Mouse (Mus musculus) liver, embryonic 16.5 days (tissue): ENCODE data around the gene Cerkl. TPM values are rescaled to one million over a fixed set of nuclear protein-coding genes. Genes with fewer than 3 reads are reported as not detected.
A peak's percentile ranks its signal among the peaks of the same experiment; 100 is the strongest.

ENCODE experiments used
- ATAC-seq: fragments of 200-750 bp; cut with Nextera tagmentation; 2 replicates; pipeline ENCODE4 v1.8.0; 2017; ENCODE audit warnings: low read depth, mild to moderate bottlenecking, moderate number of reproducible peaks, moderate library complexity
- H3K27ac ChIP-seq: fragments of 300-500 bp; sonication (generic); 2 replicates; pipeline ENCODE4 v1.5.1; 2014; ENCODE audit warnings: mild to moderate bottlenecking, low read length
- H3K27me3 ChIP-seq: fragments of 300-500 bp; sonication (generic); 2 replicates; pipeline ENCODE4 v1.6.1; 2014; ENCODE audit warnings: low read depth, low read length, mixed read lengths; ENCODE audit not compliant: control insufficient read depth, insufficient read depth
- H3K36me3 ChIP-seq: fragments of 300-500 bp; sonication (generic); 2 replicates; pipeline ENCODE4 v1.6.1; 2014; ENCODE audit warnings: mild to moderate bottlenecking; ENCODE audit not compliant: control insufficient read depth, insufficient read depth
- H3K4me1 ChIP-seq: fragments of 300-500 bp; sonication (generic); 2 replicates; pipeline ENCODE4 v1.6.1; 2014; ENCODE audit warnings: low read depth, low read length, mixed read lengths; ENCODE audit not compliant: control insufficient read depth
- H3K4me2 ChIP-seq: fragments of 300-500 bp; sonication (generic); 2 replicates; pipeline ENCODE4 v1.6.1; 2014; ENCODE audit warnings: low read depth, low read length, mixed read lengths
- H3K4me3 ChIP-seq: fragments of 300-500 bp; sonication (generic); 2 replicates; pipeline ENCODE4 v1.5.1; 2014; ENCODE audit warnings: low read depth, mild to moderate bottlenecking, low read length
- H3K9ac ChIP-seq: fragments of 300-500 bp; sonication (generic); 2 replicates; pipeline ENCODE4 v1.6.1; 2014; ENCODE audit warnings: low read depth, low read length
- H3K9me3 ChIP-seq: fragments of 300-500 bp; sonication (generic); replicated peaks from 2 replicates; pipeline ENCODE4 v1.6.1; 2016; ENCODE audit warnings: low read length; ENCODE audit not compliant: control insufficient read depth
- WGBS: fragments of 180-500 bp; shearing (Covaris S2); extraction: QIAGEN DNeasy Blood & Tissue Kit; methylation state at CpG from one replicate; pipeline ENCODE4 v1.1.7; 2014; ENCODE audit not compliant: insufficient replicate concordance; 5-methylcytosine and 5-hydroxymethylcytosine counted together
- polyA plus RNA-seq: library from polyadenylated mRNA; unstranded; fragments of >200 nt; fragmentation: Nextera tagmentation; extraction: Ambion mirVana; gene quantifications from 2 replicates; pipeline ENCODE4 v1.2.1, GENCODE M21; 2015

The Cerkl gene
- 5.0 and 5.7 TPM in 2 replicates for polyA plus RNA-seq

DNA sequence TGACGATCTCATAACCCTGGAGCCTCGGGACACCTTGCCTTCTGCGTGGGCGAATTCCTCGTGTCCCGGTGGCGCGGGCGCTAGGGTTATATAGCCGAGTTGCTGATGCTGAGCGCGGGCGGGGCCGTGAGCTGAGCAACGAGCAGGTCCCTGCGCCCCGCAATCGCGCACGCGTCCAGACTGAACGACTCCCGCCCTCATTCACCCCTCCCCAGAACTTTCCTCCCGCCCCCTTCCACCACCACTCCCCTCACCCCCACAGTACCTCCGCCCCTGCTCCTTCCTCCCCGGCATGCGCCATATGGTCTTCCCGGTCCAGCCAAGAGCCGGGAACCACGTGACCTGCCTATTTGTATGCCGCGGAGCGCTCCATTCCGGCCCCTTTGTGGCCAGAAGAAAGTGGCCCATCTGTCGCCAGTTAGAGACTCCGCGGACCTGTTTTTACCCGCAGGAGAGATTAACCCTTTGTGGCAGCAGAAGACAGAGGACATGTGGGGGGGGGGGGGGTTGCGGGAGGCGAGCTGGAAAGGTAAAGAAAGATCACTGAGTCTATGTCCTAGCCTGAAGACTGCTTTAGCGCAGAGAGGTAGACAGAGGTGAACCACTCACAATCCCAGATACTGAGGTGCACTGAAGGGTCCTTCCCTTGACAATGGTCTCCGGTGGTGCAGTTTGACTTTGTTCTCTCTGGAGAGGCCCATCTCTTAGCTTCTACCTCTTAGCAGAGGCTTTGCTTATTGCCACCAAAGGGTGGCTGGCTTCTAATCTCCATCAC is at the start of gene Cerkl, which contains the start of gene Neurod1:
Cerkl (minus strand) TSS at position 211 of the 775 bp plus-strand sequence.
Neurod1 (minus strand) TSS at position 177 of the 775 bp plus-strand sequence.
- no peak within 1 kb of the TSS for H3K9ac ChIP-seq
- H3K27ac ChIP-seq = no peak within 1 kb of the TSS
- H3K27me3 ChIP-seq = peaks cover 68% of the 10 kb centered on the region
- no peak within 1 kb of the TSS for H3K4me3 ChIP-seq
- H3K4me2 ChIP-seq = peak within 1 kb of the TSS; percentile 33
- under 1% methylated on average over 42 of the region's 42 CpGs for WGBS
- no peaks in the 10 kb centered on the region for H3K9me3 ChIP-seq
- no peaks in the 10 kb centered on the region for H3K4me1 ChIP-seq
- H3K36me3 ChIP-seq = no peaks in the 10 kb centered on the region
- no peak for ATAC-seq

GRCm38 (mm10) chr2:79498990-79499755 is 42.6 kb upstream of the Cerkl start:
- no peak for ATAC-seq
- H3K27ac ChIP-seq = no peak overlapping the region

DNA sequence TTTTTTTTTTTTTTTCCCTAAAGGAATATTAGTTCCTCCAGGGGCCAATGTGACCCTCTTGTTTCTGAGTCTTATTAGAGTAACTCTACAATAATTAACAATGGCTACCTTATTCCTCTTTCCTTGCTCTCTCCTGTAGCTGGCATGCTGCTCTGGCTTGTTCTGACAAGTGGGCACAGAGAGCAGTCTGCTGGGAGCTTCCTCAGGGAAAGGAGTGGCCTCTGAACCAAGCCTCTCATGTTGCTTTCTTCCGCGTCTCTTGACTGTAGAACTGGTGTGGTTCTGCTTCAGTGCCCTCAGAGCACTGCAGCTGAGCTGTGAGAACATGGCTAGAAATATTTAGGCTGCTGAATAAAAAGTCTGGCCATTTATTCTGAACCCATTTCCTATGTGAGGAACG is 28.5 kb upstream of the Cerkl start:
- Histone ChIP-seq H3K9ac (no peak overlapping the region), H3K36me3 (no peaks in the 10 kb centered on the region), H3K4me2 (no peak overlapping the region), H3K9me3 (no peaks in the 10 kb centered on the region), H3K27me3 (no peaks in the 10 kb centered on the region), H3K4me1 (no peaks in the 10 kb centered on the region), H3K27ac (no peak overlapping the region), H3K4me3 (no peak overlapping the region)
- ATAC-seq = no peak
- WGBS = 60% methylated on average over 3 of the region's 3 CpGs

More at GRCm38 (mm10) chr2:79498990-79499755, 42.6 kb upstream of the Cerkl start:
- H3K9ac ChIP-seq = no peak overlapping the region
- H3K4me1 ChIP-seq = no peaks in the 10 kb centered on the region
- no peaks in the 10 kb centered on the region for H3K36me3 ChIP-seq
- no peak overlapping the region for H3K4me3 ChIP-seq
- H3K27me3 ChIP-seq = no peaks in the 10 kb centered on the region
- H3K9me3 ChIP-seq = no peaks in the 10 kb centered on the region
- H3K4me2 ChIP-seq = no peak overlapping the region
- 20% methylated on average over 10 of the region's 10 CpGs for WGBS

DNA sequence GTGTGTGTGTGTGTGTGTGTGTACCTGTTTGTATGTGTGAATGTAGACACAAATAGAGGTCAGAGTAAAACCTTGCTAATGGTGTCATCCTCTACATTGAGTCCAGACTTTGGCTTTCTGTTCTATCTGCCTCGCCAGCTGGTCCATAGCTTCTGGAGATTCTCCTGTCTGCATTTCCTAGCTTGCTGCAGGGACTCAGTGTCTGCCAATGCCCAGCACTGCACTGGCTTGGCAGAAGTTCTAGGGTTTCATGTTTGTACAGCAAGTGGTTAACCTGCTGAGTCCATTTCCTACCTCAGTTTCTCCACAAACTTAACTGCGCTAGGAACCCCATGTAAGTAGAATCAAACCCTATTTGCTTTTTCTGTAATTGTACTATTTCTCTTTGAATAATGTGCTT is 25.9 kb upstream of the Cerkl start:
- H3K4me2 ChIP-seq = no peak overlapping the region
- WGBS = 66% methylated on average over 2 of the region's 2 CpGs
- no peaks in the 10 kb centered on the region for H3K4me1 ChIP-seq
- no peak overlapping the region for H3K4me3 ChIP-seq
- ATAC-seq = no peak
- no peaks in the 10 kb centered on the region for H3K9me3 ChIP-seq
- no peak overlapping the region for H3K9ac ChIP-seq
- no peak overlapping the region for H3K27ac ChIP-seq
- H3K36me3 ChIP-seq = no peaks in the 10 kb centered on the region
- no peaks in the 10 kb centered on the region for H3K27me3 ChIP-seq

- WGBS = 59% methylated on average over 4 of the region's 4 CpGs
- H3K4me2 ChIP-seq = no peak overlapping the region
- no peaks in the 10 kb centered on the region for H3K4me1 ChIP-seq
- no peak overlapping the region for H3K4me3 ChIP-seq
- H3K36me3 ChIP-seq = no peaks in the 10 kb centered on the region
- no peak overlapping the region for H3K9ac ChIP-seq
- peaks cover 32% of the 10 kb centered on the region for H3K27me3 ChIP-seq
- no peaks in the 10 kb centered on the region for H3K9me3 ChIP-seq
- ATAC-seq = no peak
- H3K27ac ChIP-seq = no peak overlapping the region
Measured at GRCm38 (mm10) chr2:79462411-79462810, 5.8 kb upstream of the Cerkl start.

DNA sequence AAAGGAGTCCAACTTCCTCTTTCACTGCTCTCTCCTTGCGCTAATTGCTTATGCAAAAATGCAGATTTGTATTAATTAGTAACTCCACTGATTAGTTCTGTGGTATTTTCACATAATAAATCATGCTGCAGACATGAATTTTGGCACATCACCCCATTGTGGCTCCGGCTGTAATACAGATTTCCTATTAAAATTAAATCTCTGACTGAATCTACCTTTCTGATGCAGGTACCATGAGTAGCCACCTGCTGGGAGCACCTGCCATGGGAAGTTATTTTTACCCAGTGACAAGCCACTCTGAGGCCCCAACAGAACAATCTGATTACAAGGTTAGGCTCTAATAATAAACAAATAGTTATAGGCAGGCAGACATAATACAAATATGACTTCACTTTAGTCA is 5.3 kb upstream of the Cerkl start:
- ATAC-seq = no peak
- H3K4me1 ChIP-seq = no peaks in the 10 kb centered on the region
- no peak overlapping the region for H3K4me2 ChIP-seq
- WGBS = 56% methylated on average over 2 of the region's 2 CpGs
- no peaks in the 10 kb centered on the region for H3K9me3 ChIP-seq
- peaks cover 37% of the 10 kb centered on the region for H3K27me3 ChIP-seq
- no peak overlapping the region for H3K9ac ChIP-seq
- no peak overlapping the region for H3K27ac ChIP-seq
- no peaks in the 10 kb centered on the region for H3K36me3 ChIP-seq
- no peak overlapping the region for H3K4me3 ChIP-seq

DNA sequence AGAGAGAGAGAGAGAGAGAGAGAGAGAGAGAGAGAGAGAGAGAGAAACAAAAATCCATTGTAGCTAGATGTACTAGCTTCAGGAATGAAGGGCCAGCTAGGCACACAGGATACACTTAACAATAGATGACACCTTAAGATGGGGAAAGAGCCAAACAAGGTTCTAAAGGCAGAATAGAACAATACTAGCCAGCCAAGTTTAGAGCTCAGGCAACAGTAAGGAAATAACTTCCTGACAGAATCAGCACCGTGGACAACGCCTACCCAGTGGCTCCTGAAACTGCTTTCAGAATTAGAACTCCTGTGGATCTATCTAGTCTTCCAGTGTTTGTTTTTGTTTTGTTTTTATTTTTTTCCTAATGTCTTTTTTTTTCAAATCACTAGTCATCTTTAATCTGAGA is 4.0 kb upstream of the Cerkl start:
- no peak for ATAC-seq
- H3K27ac ChIP-seq = no peak overlapping the region
- H3K4me1 ChIP-seq = no peaks in the 10 kb centered on the region
- 0% methylated on average over 2 of the region's 2 CpGs for WGBS
- no peak overlapping the region for H3K9ac ChIP-seq
- H3K4me2 ChIP-seq = no peak overlapping the region
- H3K9me3 ChIP-seq = no peaks in the 10 kb centered on the region
- H3K4me3 ChIP-seq = no peak overlapping the region
- H3K36me3 ChIP-seq = no peaks in the 10 kb centered on the region
- H3K27me3 ChIP-seq = peaks cover 50% of the 10 kb centered on the region

DNA sequence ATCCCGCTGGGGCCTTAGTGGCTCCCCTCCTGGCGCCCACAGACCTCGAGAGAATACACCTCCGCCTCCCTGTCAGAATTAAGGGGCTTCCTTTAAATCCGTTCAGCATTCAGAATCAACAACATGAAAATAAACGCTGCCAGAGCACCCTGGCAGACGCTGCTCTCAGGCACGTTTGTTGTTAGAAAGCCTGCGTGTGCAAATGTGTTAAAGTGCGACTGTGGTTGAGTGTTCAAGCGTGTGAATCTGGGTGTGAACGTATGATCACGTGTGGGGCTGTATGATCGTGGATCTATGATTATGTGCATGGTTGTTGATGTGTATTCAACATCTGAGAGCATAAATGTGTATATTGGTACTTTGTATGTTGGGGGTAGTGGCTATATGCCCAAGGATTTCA is 3.5 kb upstream of the Cerkl start:
- Histone ChIP-seq H3K27me3 (peaks cover 54% of the 10 kb centered on the region), H3K36me3 (no peaks in the 10 kb centered on the region)

More for the DNA sequence above, 3.5 kb upstream of the Cerkl start:
- H3K4me3 ChIP-seq = no peak overlapping the region
- no peak overlapping the region for H3K9ac ChIP-seq
- H3K4me2 ChIP-seq = no peak overlapping the region
- WGBS = 10% methylated on average over 14 of the region's 14 CpGs
- no peak overlapping the region for H3K27ac ChIP-seq
- ATAC-seq = no peak
- H3K4me1 ChIP-seq = no peaks in the 10 kb centered on the region
- no peaks in the 10 kb centered on the region for H3K9me3 ChIP-seq
